Mouse (Mus musculus) gonadal fat pad, adult 2 months (tissue): ENCODE measurements at regions not wholly inside any gene's neighbourhood (a gene's known extent, or its start where the extent isn't known, plus 50 kb on each side); places are given as distances from the start of the nearest gene placed in this dataset.

ENCODE experiments used
- DNase-seq: peaks from one replicate; pipeline ENCODE4 v3.0.0-alpha.2; 2012; ENCODE audit warnings: low read depth

- no peak for DNase-seq
Measured at GRCm38 (mm10) chr1:71767705-71768104, 114.7 kb upstream of the Fn1 start.

GRCm38 (mm10) chr1:71767076-71767475 lies 114.1 kb upstream of the Fn1 start:
- DNase-seq = no peak

- no peak for DNase-seq
Measured at GRCm38 (mm10) chr1:71764951-71765350, 112.0 kb upstream of the Fn1 start.

- DNase-seq = no peak
Measured at GRCm38 (mm10) chr1:71763530-71763929, 110.5 kb upstream of the Fn1 start.

- no peak for DNase-seq
Measured at GRCm38 (mm10) chr1:71760342-71760741, 107.3 kb upstream of the Fn1 start.

GRCm38 (mm10) chr1:71757236-71757635 lies 104.2 kb upstream of the Fn1 start:
- DNase-seq = no peak

- DNase-seq = no peak
Measured at GRCm38 (mm10) chr1:71756159-71756558, 103.2 kb upstream of the Fn1 start.

GRCm38 (mm10) chr1:71755435-71755834 lies 102.4 kb upstream of the Fn1 start:
- no peak for DNase-seq

GRCm38 (mm10) chr1:71752351-71752750 lies 99.4 kb upstream of the Fn1 start:
- DNase-seq = no peak

GRCm38 (mm10) chr1:71751601-71752000 lies 98.6 kb upstream of the Fn1 start:
- DNase-seq = no peak

GRCm38 (mm10) chr1:71735606-71736005 lies 82.6 kb upstream of the Fn1 start:
- no peak for DNase-seq

GRCm38 (mm10) chr1:71731623-71732022 lies 78.6 kb upstream of the Fn1 start:
- no peak for DNase-seq

- DNase-seq = no peak
Measured at GRCm38 (mm10) chr1:71731011-71731410, 78.0 kb upstream of the Fn1 start.

- DNase-seq = no peak
Measured at GRCm38 (mm10) chr1:71728852-71729347, 75.9 kb upstream of the Fn1 start.

GRCm38 (mm10) chr1:71723816-71724215 lies 70.8 kb upstream of the Fn1 start:
- peak; percentile 9 for DNase-seq

GRCm38 (mm10) chr1:71723039-71723397 lies 70.0 kb upstream of the Fn1 start:
- no peak for DNase-seq

GRCm38 (mm10) chr1:71722211-71723038 lies 69.4 kb upstream of the Fn1 start:
- DNase-seq = no peak
